Mouse (Mus musculus) thymus, adult 2 months (tissue): ENCODE data around the gene Hoxa5.

ENCODE experiments used
- CTCF ChIP-seq: fragments of 200-500 bp; IDR thresholded peaks from 2 replicates; pipeline ENCODE4 v1.5.1; 2012; ENCODE audit warnings: mild to moderate bottlenecking, control low read depth, low read length, moderate library complexity, borderline replicate concordance; ENCODE audit not compliant: control insufficient read depth, poor library complexity, insufficient read depth; ENCODE audit errors: extremely low read depth
- POLR2A ChIP-seq: fragments of 200-500 bp; IDR thresholded peaks from 2 replicates; pipeline ENCODE4 v1.6.1; 2012; ENCODE audit warnings: mild to moderate bottlenecking, low read length, control low read depth, moderate library complexity; ENCODE audit not compliant: control insufficient read depth, poor library complexity, insufficient read depth; ENCODE audit errors: extremely low read depth

- TF ChIP-seq CTCF (no peak), POLR2A (no peak)
Observed at GRCm38 (mm10) chr6:52200751-52201250, 3.6 kb downstream of the Hoxa5 start.
